Mouse (Mus musculus) brain, adult 2 months (tissue): Measurements from ENCODE around the gene Pet100.

Experiments used
- DNase-seq: peaks from one replicate; pipeline ENCODE4 v3.0.0; 2011; ENCODE audit warnings: low read depth, low spot score

Pet100 gene

DNA sequence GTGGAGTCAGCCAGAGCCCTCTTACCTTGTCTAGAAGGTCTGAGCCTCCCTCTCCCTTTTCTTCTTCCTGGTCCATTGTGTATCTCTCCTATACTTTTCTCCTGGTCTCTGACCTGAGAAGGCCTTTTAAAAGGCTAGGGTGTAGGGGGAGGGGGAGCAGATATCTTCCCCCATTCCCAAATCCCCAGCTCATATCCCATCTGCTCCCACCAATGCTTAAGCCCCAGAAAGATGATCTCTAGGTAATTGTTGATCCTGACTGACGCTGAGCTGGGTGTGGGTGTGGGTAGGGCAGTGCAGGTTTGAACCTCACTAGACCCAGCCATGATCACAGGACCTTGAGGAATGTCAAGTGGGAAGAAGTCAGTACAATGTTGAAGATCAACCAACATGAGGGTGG is 4.1 kb downstream of the Pet100 start, which contains the start of gene Pcp2:
TSS of gene Pcp2 (minus strand) at position 101 of the 400 bp plus-strand sequence.
- no peak for DNase-seq

- DNase-seq, result no peak
Measured at GRCm38 (mm10) chr8:3626971-3627370, 5.6 kb downstream of the Pet100 start.

- peak; percentile 73 for DNase-seq
Measured at GRCm38 (mm10) chr8:3628014-3628413, 6.7 kb downstream of the Pet100 start.

GRCm38 (mm10) chr8:3630647-3631477 is 9.5 kb downstream of the Pet100 start, which contains the start of gene Stxbp2:
TSS of gene Stxbp2 (plus strand) at chr8:3630955.
- peak; percentile 92 for DNase-seq

- no peak for DNase-seq
Measured at GRCm38 (mm10) chr8:3631478-3631875, 10.1 kb downstream of the Pet100 start.

- DNase-seq, result peak; percentile 40
Measured at GRCm38 (mm10) chr8:3645804-3646203, 24.5 kb downstream of the Pet100 start.

DNA sequence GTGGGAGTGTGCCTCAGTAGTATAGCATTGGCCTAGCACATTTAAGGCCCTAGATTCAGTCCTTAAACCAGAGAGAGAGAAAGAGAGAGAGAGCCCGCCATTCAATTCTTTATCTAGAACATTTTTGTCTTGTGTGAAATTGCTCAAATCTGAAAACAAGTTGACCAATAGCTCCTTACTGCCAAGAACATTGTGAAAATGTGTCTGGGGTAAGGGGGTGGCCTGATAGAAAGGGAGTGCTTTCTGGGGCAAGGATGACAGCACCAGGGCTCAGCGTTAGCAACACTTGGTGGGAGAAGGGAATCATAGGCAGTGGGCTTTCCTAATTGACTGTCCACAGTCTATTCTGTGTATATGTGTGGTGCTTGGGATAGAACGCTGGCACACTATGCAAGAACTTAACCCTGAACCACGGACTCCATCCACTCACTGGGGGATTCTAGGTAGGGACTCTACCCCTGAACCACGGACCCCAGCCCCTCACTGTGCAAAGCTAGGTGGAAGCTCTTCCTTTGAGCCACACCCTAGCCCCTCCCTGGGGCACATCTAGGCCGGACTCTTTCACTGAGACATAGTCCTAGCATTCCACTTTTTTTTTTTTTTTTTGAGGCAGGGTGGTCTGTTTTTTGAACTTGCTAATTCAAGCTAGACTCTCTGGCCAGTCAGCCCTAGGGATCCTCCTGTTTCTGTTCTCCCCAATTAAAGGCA is 25.6 kb downstream of the Pet100 start:
- DNase-seq, result no peak

DNA sequence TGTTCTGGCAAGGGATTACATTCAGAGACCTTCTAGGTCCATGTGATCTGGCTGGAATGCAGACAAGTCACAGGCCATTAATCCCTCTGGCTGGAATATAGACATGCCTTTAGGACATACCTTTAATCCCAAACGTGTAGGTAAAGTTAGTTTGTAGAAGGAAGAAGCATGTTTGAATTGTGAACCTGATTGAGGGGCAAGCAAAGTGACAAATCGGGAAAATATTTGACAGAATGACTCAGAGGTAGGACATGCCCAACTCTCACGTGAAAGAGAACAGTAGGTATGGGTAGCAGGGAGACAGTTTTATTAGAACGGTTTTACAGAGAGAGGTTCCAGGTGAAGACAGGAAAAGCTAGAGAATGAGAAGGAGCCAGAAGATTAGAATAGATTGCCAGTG is 26.2 kb downstream of the Pet100 start:
- no peak for DNase-seq

DNA sequence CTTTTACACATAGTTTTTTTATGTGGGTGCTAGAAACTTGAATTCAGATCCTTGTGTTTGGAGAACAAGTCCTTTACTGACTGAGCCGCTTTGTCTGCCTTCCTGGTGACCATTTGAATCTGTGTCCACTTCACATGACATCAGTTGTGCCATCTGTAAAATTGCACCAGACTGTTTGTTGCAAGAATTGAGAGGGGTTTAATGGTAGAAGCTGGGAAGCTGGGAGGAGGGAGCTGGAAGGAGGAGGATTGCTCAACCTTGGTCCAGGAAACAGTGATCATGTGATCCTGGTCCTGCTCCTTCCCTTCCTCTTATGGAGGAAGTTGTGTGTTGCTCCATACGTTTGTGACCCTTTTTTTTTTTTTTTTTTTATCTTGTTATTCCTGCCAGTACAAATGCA is 26.9 kb downstream of the Pet100 start:
- DNase-seq, result no peak

DNA sequence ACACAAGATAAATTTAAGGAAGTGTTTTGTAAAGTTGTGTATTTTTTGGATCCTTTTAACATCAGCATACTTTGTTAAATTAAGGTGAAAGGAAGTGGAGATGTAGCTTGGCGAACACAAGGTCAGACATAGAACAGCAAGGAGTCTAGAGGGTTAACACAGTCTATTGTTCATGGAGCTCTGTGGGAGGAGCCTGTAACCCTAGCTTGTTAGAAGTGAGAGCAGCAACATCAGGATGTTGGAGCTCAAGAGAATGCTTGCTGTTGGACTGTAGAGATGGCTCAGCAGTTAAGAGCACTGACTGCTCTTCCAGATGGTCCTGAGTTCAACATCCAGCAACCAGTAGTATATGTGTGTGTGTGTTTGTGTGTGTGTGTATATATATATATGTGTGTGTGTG is 27.6 kb downstream of the Pet100 start:
- no peak for DNase-seq

DNA sequence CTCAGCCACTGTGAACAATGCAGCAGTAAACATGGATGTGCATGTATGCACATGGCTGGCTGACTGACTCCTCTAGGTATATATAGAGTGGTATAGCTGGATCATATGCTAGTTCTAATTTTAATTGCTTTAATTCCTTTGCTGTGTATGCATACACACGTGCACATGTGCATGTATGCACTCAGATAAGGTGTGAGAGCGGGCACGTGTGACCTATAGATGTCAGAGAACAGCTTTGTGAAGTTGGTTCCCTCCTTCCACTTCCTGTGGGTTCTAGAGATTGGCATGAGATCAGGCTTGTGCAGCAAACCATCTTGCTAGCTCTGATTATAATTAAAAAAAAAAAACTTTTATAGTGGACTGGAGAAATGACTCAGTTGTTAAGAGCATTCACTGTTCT is 31.5 kb downstream of the Pet100 start:
- DNase-seq, result no peak

GRCm38 (mm10) chr8:3654726-3655508 is 33.6 kb downstream of the Pet100 start:
- DNase-seq, result peak; percentile 33

- no peak for DNase-seq
Measured at GRCm38 (mm10) chr8:3655526-3655925, 34.2 kb downstream of the Pet100 start, which contains the start of gene Retn. TSS of gene Retn (plus strand) at chr8:3655770.

DNA sequence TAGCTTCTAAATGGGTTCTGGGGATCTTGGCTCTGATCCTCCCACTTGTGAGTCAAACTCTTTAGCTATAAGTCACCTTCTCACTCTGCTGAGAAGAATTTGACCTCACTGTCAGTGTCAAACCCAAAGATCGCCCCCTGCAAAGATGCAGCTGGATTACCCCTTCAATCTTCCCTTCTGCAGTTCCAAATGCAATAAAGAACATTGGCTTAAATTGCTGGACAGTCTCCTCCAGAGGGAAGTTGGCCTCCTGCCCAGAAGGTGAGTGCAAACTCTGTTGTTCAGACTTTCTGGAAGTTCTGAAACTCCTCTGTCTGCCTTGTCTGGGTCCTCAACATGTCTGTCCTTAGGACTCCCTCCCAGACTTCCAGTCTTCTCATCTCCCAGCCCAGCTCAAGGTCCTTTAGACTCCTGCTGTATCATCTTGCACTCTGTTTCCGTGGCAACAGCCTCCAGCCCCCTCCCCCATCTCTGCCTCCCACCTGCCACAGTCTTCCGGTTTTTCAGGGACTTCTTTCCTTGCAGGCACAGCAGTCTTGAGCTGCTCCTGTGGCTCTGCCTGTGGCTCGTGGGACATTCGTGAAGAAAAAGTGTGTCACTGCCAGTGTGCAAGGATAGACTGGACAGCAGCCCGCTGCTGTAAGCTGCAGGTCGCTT is 35.5 kb downstream of the Pet100 start:
- DNase-seq, result peak; percentile 49

DNA sequence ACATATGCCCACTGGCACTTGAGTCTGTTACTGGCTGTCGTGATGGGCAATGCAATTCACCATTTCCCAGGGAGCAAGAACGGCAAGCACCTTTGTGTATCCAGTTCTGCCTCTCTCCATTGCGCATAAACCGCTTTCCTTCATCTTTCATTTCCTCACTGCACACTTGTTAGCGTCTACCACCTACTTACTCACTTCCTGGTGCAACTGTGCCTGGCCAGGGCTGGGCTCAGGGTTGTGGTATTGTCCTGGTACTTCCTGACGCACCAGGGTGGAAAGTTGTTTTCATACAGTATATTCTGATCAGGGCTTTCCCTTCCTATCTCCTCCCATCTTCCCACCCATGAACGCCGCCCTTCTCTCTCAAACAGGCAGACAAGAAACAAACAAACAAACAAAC is 39.5 kb downstream of the Pet100 start:
- no peak for DNase-seq

DNA sequence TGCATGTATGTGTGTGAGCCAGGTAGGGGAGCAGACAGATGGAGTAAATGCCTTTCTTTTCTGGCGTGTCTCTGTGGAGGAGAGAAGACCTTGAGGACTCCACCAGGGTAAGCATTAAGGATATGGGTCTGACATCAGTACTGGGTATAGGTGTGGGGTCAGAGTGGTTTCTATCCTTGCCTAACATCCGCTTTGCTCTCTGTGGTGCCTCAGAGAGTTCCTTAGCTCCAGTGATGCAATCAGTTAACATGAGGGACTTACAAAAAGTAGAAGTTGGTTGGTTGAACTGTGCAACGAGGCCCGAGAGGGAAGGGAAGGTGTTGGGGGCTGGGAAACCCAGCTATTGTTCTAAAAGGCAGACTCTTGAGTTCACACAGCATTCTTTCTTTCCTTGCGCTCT is 43.1 kb downstream of the Pet100 start:
- no peak for DNase-seq

- no peak for DNase-seq
Measured at GRCm38 (mm10) chr8:3665507-3665906, 44.2 kb downstream of the Pet100 start, which contains the start of gene Mcemp1. TSS of gene Mcemp1 (plus strand) at chr8:3665754.

DNA sequence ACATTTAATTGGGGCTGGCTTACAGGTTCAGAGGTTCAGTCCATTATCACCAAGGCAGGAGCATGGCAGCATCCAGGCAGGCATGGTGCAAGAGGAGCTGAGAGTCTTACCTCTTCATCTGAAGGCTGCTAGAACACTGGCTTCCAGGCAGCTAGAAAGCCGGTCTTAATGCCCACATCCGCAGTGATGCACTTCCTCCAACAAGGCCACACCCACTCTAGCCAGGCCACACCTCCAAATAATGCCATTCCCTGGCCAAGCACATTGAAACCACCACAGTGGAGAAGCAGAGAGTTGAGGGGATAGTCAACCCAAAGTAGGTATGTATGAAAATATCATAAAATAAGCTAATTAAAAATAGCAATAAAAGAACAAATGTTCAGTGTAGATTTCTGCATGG is 49.0 kb downstream of the Pet100 start:
- DNase-seq, result no peak

GRCm38 (mm10) chr8:3671980-3672491 is 50.7 kb downstream of the Pet100 start, which contains the start of gene Fcor:
TSS of gene Fcor (minus strand) at chr8:3672362.
- peak; percentile 95 for DNase-seq

DNA sequence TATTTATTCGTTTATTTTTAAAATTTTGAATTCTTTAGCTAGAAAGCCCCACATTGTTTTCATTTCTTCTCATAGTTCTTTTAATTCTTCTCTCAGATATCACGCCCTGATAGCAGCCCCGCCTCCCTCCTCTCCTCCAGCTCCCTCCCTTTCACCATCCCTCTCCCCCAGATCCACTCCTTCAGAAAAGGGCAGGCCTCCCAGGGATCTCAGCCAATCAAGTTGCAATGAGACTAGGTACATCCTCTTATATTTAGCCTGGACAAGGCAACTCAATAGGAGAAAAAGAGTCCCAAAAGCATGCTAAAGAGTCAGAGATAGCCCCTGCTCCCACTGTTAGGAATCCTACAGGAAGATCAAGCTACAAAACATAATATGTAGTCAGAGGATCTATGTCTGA is 53.3 kb downstream of the Pet100 start:
- DNase-seq, result no peak
